Mouse (Mus musculus): ENCODE results near the gene Gm17387.

DNA sequence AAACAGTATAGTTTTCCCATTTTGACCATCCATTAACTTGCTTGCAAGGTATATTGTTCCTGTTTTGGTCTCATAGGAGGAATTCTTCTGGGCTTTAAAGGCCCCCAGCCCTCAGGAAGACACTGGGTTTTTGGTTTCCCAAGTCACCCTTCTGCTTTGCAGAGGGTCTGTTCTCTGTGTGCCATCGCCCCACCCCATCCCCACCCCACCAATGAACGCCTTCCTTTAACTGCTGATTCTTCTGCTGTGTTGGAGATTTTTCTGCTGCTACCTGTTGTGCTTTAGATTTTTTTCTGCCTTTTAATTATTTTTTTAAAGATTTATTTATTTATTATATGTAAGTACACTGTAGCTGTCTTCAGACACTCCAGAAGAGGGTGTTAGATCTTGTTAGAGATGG is at the start of gene Gm17387:
- TF ChIP-seq CTCF (IDR thresholded peaks at IDR 0.05; ENCODE audit: borderline replicate concordance, extremely low read depth, insufficient read depth, insufficient read length) (no peak), POLR2A (IDR thresholded peaks at IDR 0.05; ENCODE audit: borderline replicate concordance, extremely low read depth, insufficient read depth, insufficient read length, poor library complexity, severe bottlenecking) (no peak)
